Mouse (Mus musculus) spleen, adult 18-20 months (tissue): ENCODE data around the gene Serpinb8.

Experiments used
- DNase-seq, 2 experiments: peaks; one replicate each; pipeline ENCODE4 v3.0.0; 2022; ENCODE audit warnings: mixed read lengths in 2 of 2

Serpinb8 gene

DNA sequence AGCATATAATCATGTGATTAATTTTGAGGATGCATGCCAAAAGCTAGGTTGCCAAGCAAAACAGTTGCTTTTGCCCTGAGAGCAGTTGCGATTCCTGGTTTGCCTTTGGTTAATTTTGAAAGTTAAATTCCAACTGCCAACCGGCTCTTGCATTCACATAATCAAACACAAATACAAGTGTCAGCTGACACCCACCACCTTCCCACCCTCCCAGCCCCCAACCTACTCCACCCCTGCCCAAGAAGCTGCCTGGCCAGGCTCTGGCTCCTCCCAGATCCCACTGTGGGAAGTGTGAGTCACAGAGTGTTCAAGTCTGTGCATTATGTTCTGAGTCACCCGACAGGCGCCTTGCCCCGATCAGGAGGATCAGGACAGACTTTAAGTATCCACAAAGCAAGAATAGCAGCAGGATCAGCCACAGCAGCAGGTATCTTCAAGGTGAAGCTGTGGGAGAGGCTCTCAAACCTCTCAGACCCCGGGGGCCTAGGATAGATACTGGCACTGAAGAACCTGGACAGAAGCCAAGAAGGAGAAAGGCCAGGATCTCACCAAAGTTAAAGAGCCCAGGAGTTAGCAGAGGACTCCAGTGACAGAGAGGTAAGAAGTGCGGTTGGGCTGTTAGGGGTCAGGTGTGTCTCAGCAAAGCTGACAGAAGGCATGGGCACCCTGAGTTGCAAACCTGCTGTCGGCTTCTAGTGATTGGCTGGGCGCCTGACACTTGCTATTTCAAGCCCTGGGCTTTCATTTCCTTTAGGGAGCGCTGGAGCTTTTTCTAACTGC lies at the start of gene Serpinb8:
Gene Serpinb8, plus strand, starts transcription at position 316 of the 780 bp plus-strand sequence.
- peak in 1 of 2 experiments; percentile 4 for DNase-seq

DNA sequence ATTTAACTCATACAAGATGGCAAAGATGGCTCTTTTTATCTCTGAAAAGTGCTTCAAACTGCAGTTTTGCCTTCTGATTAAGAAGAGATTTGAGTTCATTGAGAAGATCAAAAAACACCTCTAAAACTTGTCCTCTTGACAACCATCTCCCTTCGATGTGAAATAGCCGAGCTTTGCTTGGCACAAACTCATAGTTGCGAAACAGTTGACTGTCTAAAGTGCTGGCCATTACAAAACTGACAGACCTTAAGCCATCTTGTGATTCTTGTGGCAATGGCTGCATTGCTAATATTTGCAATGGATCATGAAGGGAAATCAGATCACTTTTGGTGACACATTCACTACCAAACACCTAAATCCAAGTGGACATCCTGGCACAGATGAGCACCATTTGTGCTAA lies 30.3 kb upstream of the Serpinb8 start:
- DNase-seq, result no peak

GRCm38 (mm10) chr1:107562110-107562509 lies 27.7 kb upstream of the Serpinb8 start:
- no peak for DNase-seq

- DNase-seq, result no peak
Observed at GRCm38 (mm10) chr1:107565644-107566043, 24.2 kb upstream of the Serpinb8 start.

DNA sequence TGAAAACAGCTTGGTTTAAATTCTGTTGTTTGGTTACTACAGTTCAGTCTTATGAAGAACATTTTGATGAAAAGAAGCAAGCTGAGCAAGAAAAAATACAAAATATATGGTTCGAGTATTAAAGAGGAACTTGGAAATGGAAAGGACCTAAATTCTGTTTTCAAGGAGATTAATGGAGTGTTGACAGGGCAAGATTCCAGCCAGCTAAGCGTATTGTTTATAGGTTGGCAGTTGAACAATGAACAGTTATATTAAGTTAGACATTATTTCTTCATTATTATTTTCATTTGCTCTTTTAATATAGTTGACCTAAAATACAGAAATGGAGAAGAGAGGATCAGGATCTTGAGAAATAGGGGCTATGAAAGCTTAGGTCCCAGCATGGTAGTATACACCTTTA lies 13.7 kb upstream of the Serpinb8 start:
- no peak for DNase-seq

GRCm38 (mm10) chr1:107577514-107577913 lies 12.3 kb upstream of the Serpinb8 start:
- DNase-seq, result no peak

- no peak for DNase-seq
Observed at GRCm38 (mm10) chr1:107581220-107581619, 8.6 kb upstream of the Serpinb8 start.

DNA sequence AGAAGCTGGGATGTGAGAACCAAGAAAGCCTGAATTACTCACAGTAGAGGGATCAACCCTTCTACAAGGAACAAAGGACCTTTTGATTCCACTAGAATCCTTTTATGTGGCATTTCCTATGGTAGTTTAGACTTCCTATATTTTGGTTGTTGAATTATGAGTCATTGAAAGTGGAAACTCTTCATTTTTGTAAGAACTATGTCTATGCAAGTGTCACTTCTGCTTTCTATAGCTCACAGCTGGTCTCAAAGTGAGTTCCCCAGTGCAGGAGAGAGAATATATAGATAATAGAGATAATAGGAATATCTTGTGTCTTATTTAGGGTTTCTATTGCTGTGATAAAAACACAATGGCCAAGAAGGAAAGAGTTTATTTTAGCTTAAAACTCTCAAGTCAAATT lies 6.9 kb upstream of the Serpinb8 start:
- no peak for DNase-seq

GRCm38 (mm10) chr1:107583958-107584376 lies 5.8 kb upstream of the Serpinb8 start:
- DNase-seq, result no peak

- no peak for DNase-seq
Observed at GRCm38 (mm10) chr1:107584932-107585331, 4.9 kb upstream of the Serpinb8 start.

DNA sequence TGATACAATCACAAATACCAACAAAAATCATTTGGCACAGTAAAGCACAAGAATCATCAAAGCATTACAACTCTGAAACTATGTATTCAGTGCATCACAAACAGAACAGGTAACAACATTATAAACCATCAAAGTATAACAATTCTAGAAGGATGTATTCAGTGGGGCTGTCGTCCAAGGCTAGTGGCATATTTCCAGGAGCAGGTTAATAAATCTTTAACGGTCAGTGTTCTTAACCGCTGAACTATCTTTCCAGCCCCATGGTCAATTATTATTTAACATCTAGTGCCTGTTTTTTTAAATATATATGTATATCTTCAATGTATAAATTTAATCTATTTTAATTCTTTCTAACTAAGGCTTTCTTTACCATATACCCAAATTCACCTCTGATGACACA lies 3.6 kb upstream of the Serpinb8 start:
- no peak for DNase-seq

- DNase-seq, result no peak
Observed at GRCm38 (mm10) chr1:107588206-107588605, 1.6 kb upstream of the Serpinb8 start.

DNA sequence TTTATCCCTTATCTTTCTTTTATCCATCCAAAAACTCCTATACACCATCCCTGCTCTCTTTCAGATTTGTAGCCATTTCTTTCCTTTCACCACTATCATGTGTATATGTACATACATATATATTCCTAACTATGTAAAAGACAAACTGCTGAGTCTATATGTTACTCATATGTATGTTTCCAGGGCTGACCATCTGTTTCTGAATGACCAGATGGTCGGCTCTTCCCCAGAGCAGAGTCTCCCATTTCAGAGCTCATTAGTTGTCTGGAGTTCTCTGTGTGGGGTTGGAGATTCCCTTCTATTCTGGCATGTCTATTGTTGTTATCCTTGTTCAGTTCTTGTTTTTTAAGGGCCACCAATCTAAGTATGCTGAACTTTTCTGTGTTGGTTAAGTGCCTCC lies 1.2 kb upstream of the Serpinb8 start:
- no peak for DNase-seq

DNA sequence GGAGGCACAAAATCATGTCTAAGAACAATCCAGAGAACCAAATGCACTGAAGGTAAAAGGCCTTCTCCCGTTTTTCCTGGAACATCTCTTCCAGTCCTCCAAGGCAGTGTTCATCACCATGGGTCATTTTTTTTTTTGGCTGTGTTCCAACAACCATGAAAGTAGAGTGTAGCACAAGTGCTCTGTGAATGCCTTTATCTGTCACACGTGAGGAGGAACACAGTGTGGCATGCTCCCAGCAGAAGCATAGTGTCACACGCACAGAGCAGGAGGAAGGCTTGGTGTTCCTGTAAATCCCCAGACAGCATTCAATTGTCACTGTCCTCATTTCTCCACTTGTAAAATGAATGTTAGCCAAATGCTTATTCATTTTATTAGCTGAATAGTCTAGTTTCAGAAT lies 2.8 kb downstream of the Serpinb8 start:
- DNase-seq, result no peak

DNA sequence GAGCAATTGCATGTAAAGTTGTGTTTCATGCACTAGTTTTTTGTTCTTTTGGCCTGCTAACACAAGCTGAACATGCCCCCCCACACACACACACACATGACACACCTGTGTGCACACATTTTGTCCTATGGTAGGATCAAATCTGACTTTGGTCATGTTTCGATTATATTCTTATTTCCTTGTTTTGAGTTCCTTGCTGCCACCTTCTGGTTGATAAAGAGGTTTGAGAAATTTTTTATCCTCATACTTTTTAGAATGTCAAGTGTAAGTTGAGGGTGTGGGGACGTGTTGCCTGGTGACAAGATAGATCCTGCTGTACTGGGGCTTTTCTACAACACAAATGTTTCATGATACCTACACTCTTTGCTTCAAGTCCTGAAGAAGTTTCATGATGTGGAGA lies 3.7 kb downstream of the Serpinb8 start:
- DNase-seq, result no peak

DNA sequence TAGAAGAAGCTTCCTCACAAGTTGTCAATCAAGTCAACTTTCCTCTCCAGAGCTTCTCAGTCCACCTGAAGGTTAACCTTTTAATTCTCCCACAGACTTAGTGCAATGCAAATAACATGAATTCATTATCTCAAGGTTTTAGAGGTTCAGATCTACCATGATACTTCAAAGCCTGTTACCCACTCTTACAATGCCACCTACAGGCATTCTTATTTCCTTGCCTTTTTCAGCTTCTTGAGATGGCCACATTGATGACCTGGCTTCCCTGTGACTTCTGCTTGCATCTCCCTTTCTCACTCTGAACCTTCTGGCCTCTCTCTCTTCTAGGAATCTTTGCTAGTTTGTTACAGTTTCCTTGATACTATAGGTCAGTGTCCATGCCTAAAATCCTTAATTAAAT lies 7.1 kb downstream of the Serpinb8 start:
- DNase-seq, result no peak

DNA sequence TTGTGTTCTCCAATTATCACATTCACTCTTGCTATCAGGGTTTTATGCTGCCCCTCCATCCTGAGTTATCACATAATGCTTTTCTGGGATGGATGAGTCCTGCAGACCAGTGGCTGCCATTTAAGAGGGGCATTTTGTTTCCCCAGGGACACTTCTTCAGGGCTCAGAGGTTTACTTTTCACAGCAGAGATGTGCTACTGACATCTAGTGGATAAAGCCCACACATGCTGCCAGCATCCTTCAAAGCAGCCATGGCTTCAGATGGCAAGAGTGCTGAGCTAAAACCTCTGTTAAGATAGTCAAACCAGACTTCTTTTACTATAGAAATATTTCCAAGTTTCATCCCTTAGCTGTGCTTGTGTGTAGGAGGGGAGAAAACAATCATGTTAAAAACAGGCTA lies 8.7 kb downstream of the Serpinb8 start:
- DNase-seq, result no peak

- DNase-seq, result no peak
Observed at GRCm38 (mm10) chr1:107608942-107609341, 19.1 kb downstream of the Serpinb8 start.

GRCm38 (mm10) chr1:107614087-107614486 lies 24.3 kb downstream of the Serpinb8 start:
- no peak for DNase-seq

GRCm38 (mm10) chr1:107622017-107622416 lies 32.2 kb downstream of the Serpinb8 start:
- DNase-seq, result no peak

- DNase-seq, result no peak
Observed at GRCm38 (mm10) chr1:107635936-107636335, 46.1 kb downstream of the Serpinb8 start.

DNA sequence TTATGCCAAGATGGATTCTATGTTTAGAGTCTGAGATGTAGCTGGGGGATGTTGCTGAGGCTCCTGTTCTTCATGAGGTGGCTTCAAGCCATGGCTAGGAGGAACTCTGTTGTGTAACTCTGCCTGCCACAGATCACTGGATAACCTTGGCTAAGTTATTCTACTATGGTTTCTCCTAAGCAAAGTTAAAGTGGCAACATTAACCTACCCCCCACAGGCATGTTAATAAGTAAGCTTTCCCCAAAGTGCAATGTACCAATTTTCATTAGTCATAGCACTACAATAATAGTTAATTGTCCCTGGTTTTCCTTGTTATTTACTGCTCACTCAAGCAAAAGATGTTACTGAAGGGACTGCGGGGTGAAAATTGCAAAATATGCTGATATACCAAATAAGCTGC lies 48.2 kb downstream of the Serpinb8 start:
- DNase-seq, result no peak

DNA sequence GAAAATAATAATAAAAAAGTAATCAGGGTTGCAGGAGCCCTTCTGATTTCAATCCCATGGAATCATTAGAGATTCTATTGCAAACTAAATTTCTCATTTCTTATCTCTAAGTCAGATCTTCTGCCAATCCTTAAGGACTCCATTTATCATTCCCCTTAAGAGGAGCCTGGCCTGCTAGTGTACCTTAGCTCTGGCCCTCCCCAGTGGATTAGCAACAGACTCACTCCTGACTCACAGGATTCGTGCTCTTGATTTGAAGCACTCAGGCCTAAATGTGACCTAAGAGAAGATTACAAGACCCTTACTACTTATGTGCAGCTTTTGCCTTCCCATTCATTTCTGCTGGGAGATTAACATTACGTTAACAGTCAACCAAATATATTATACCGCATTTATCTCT lies 48.7 kb downstream of the Serpinb8 start:
- no peak for DNase-seq

- DNase-seq, result no peak
Observed at GRCm38 (mm10) chr1:107642457-107643118, 52.8 kb downstream of the Serpinb8 start.

DNA sequence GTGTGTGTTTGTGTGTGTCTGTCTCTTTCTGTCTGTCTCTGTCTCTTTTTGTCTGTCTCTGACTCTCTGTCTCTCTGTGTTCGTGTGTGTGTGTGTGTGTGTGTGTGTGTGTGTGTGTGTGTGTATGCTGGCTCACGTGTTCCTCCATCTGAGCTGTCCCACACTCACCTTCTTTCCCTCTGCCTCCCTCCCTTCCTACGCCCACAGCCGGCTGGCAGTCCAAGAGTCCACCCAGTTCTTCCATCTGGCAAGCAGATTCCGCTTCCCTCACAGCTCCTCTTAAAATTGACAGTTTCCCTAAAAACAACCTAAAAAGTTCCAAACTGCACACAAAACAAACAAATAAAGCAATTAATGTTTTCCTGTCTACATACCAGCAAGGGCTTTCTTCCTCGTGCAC lies 55.3 kb downstream of the Serpinb8 start:
- no peak for DNase-seq
